Mouse (Mus musculus) cerebellum, postnatal 25 days (tissue): ENCODE measurements around the gene Emp1.

Experiments
- DNase-seq, 2 experiments: peaks; one replicate each; pipeline ENCODE4 v3.0.0; 2021; ENCODE audit warnings: mixed read lengths in 2 of 2

The Emp1 gene

GRCm38 (mm10) chr6:135412649-135413048, 50.3 kb downstream of the Emp1 start:
- no peak for DNase-seq

- DNase-seq: peak; percentile 54 to 68
These were observed 55.1 kb downstream of the Emp1 start for GRCm38 (mm10) chr6:135417459-135417858.

- DNase-seq: no peak
These were observed 56.0 kb downstream of the Emp1 start for GRCm38 (mm10) chr6:135418223-135418824.

GRCm38 (mm10) chr6:135428246-135428645, 65.9 kb downstream of the Emp1 start:
- no peak for DNase-seq

- no peak for DNase-seq
These were observed 67.0 kb downstream of the Emp1 start for GRCm38 (mm10) chr6:135429268-135429909.

- DNase-seq: no peak
These were observed 68.2 kb downstream of the Emp1 start for GRCm38 (mm10) chr6:135430441-135430970.
